9 mouse cellular contexts compared by ENCODE assay signal in genomic region chr17:78916899-78917298, GRCm38 (mm10). TPM values are rescaled to one million over a fixed set of nuclear protein-coding genes. Genes with fewer than 3 reads are reported as not detected.
DNase-seq lines count a peak whose midpoint lies in the region; ATAC-seq and TF ChIP-seq lines count a peak whose summit lies in the region.
"Had no signal": no experiment of that assay in that cellular context is flagged by ENCODE, and none has a peak within 500 bp of the region (broad histone marks: within the 10 kb centered on the region; RNA-seq: fewer than 3 reads in every experiment).

No protein-coding gene starts in this region.

- H3K9ac ChIP-seq in kidney, postnatal 0 days (ENCODE audit: low read depth, low read length), result peak overlapping the region; percentile 75
- H3K9ac ChIP-seq in hindbrain, postnatal 0 days (replicated peaks; ENCODE audit: low read length), result peak overlapping the region; percentile 87

- TF ChIP-seq CTCF in kidney, postnatal 0 days (IDR thresholded peaks at IDR 0.05; ENCODE audit: low read depth), result no peak
- no peak for TF ChIP-seq CTCF in hindbrain, postnatal 0 days (IDR thresholded peaks at IDR 0.05; ENCODE audit: low read depth)

- no peaks in the 10 kb centered on the region for H3K79me2 ChIP-seq in myocyte (ENCODE audit: control insufficient read depth, insufficient read depth)

- H3K36me3 ChIP-seq in kidney, postnatal 0 days (ENCODE audit: insufficient read depth, low read length), result peaks cover 19% of the 10 kb centered on the region
- peaks cover 15% of the 10 kb centered on the region; the same call in 1 of the 2 replicates for H3K36me3 ChIP-seq in hindbrain, postnatal 0 days (ENCODE audit: insufficient read depth, low read length)
- peaks cover 17% of the 10 kb centered on the region for H3K36me3 ChIP-seq in myocyte (ENCODE audit: control insufficient read depth, insufficient read depth)

- peak overlapping the region; percentile 75 for H3K4me2 ChIP-seq in kidney, postnatal 0 days (ENCODE audit: low read length)
- peak overlapping the region; percentile 89 for H3K4me2 ChIP-seq in hindbrain, postnatal 0 days (ENCODE audit: low read depth, low read length)
- peak overlapping the region; percentile 78 for H3K4me2 ChIP-seq in myocyte (ENCODE audit: low read depth)

- peak; percentile 36 for DNase-seq in kidney, postnatal 0 days (ENCODE audit: low spot score)
- DNase-seq in kidney, adult 8-10 months, result no peak
- DNase-seq in brain, adult 2 months (ENCODE audit: low read depth, low spot score), result peak; percentile 23
- no peak for DNase-seq in hindbrain, postnatal 0 days (ENCODE audit: low spot score)
- no peak for DNase-seq in cerebellum, postnatal 14 days
- no peak for DNase-seq in thymus, postnatal 10 days (ENCODE audit: low spot score in 2 of 2)
- DNase-seq in adrenal gland, adult 8-10 months, result no peak

- WGBS in kidney, postnatal 0 days, result under 1% methylated on average over 11 of the region's 11 CpGs
- 2% methylated on average over 11 of the region's 11 CpGs for WGBS in hindbrain, postnatal 0 days

- TF ChIP-seq POLR2A in myocyte (IDR thresholded peaks at IDR 0.05; ENCODE audit: insufficient read length, low read depth), result no peak

- peak; percentile 26; the same call in 1 of the 2 replicates for ATAC-seq in kidney, postnatal 0 days (replicated peaks; ENCODE audit: low FRiP score, low read depth)
- ATAC-seq in hindbrain, postnatal 0 days, result no peak

- H3K4me3 ChIP-seq in kidney, postnatal 0 days (replicated peaks; ENCODE audit: low read depth, low read length), result peak overlapping the region; percentile 59
- H3K4me3 ChIP-seq in hindbrain, postnatal 0 days (ENCODE audit: low read length), result peak overlapping the region; percentile 72
- peak overlapping the region; percentile 41 for H3K4me3 ChIP-seq in myocyte

- H3ac ChIP-seq in myocyte (ENCODE audit: control insufficient read depth, insufficient read length), result peak overlapping the region; percentile 36

- H3K9me3 ChIP-seq in kidney, postnatal 0 days (replicated peaks; ENCODE audit: low read length), result no peaks in the 10 kb centered on the region
- H3K9me3 ChIP-seq in hindbrain, postnatal 0 days (ENCODE audit: low read length), result no peaks in the 10 kb centered on the region

- peaks cover 5% of the 10 kb centered on the region; the same call in 1 of the 2 replicates for H3K4me1 ChIP-seq in kidney, postnatal 0 days (replicated peaks; ENCODE audit: insufficient read depth, low read length)
- peaks cover 10% of the 10 kb centered on the region; the same call in 1 of the 2 replicates for H3K4me1 ChIP-seq in hindbrain, postnatal 0 days (ENCODE audit: insufficient read depth, low read length)

- H3K27ac ChIP-seq in kidney, postnatal 0 days, result peak overlapping the region; percentile 89
- peak overlapping the region; percentile 84 for H3K27ac ChIP-seq in hindbrain, postnatal 0 days

- no peaks in the 10 kb centered on the region for H3K27me3 ChIP-seq in kidney, postnatal 0 days (ENCODE audit: insufficient read depth, low read length)
- H3K27me3 ChIP-seq in hindbrain, postnatal 0 days (ENCODE audit: insufficient read depth, low read length), result no peaks in the 10 kb centered on the region
- no peaks in the 10 kb centered on the region for H3K27me3 ChIP-seq in myocyte (ENCODE audit: control insufficient read depth, insufficient read depth, insufficient read length)

TF ChIP-seq in myocyte, 11 proteins besides CTCF, POLR2A, EP300 and RAD21:
- no peak for TF ChIP-seq POLR2AphosphoS2 (IDR thresholded peaks at IDR 0.05; ENCODE audit: insufficient read length, low read depth)
- TF ChIP-seq TCF3 (IDR thresholded peaks at IDR 0.05; ENCODE audit: insufficient read length, low read depth), result no peak
- no peak for TF ChIP-seq MYOG (IDR thresholded peaks at IDR 0.05; ENCODE audit: control insufficient read depth in 1 of 3, insufficient read depth in 1 of 3, insufficient read length in 2 of 3, low read depth in 2 of 3)
- no peak for TF ChIP-seq CEBPB (IDR thresholded peaks at IDR 0.05; ENCODE audit: insufficient read depth, poor library complexity, severe bottlenecking)
- TF ChIP-seq TCF12 (IDR thresholded peaks at IDR 0.05; ENCODE audit: insufficient read depth, poor library complexity, severe bottlenecking), result no peak
- no peak for TF ChIP-seq E2F4 (IDR thresholded peaks at IDR 0.05; ENCODE audit: insufficient read depth)
- no peak for TF ChIP-seq MAX (IDR thresholded peaks at IDR 0.05; ENCODE audit: low read depth)
- TF ChIP-seq USF1 (IDR thresholded peaks at IDR 0.05; ENCODE audit: low read depth), result no peak
- no peak for TF ChIP-seq REST (IDR thresholded peaks at IDR 0.05; ENCODE audit: insufficient read depth, insufficient read length)
- TF ChIP-seq SRF (IDR thresholded peaks at IDR 0.05; ENCODE audit: control insufficient read depth, insufficient read length, low read depth), result no peak
- TF ChIP-seq MYOD1 (IDR thresholded peaks at IDR 0.05; ENCODE audit: control insufficient read depth in 1 of 3, insufficient read length in 2 of 3, low read depth in 2 of 3), result no peak

RNA-seq across cellular contexts. Expression of gene Cebpzos, which starts 0.6 kb away (rescaled TPM):
- polyA plus RNA-seq in kidney, postnatal 0 days (2015; fragmentation: Nextera tagmentation; extraction: Ambion mirVana), result 145 and 146 TPM in 2 replicates
- 18.5 and 32.6 TPM in 2 replicates for total RNA-seq in hindbrain, postnatal 0 days (2014; rRNA removed)
- polyA plus RNA-seq in hindbrain, postnatal 0 days (2015; fragmentation: Nextera tagmentation; extraction: Ambion mirVana), result 140 and 149 TPM in 2 replicates
- polyA plus RNA-seq in myocyte (2012; fragmentation: generic; extraction: Trizol), result 25.3 TPM
- 10 to 100 TPM; 35.3 to 40.9 (median 38.1) TPM for total RNA-seq in adrenal gland, adult 8-10 months (2022)

RNA-seq across cellular contexts. Expression of gene Sult6b1, which starts 10.1 kb away (rescaled TPM):
- 0.17 and 0.25 TPM in 2 replicates for polyA plus RNA-seq in kidney, postnatal 0 days (2015; fragmentation: Nextera tagmentation; extraction: Ambion mirVana)
- not detected in 2 replicates for total RNA-seq in hindbrain, postnatal 0 days (2014; rRNA removed)
- 0.39 and 0.55 TPM in 2 replicates for polyA plus RNA-seq in hindbrain, postnatal 0 days (2015; fragmentation: Nextera tagmentation; extraction: Ambion mirVana)
- 0.06 TPM for polyA plus RNA-seq in myocyte (2012; fragmentation: generic; extraction: Trizol)
- under 1 TPM in 1 of 4 experiments, not detected in 3; 0.40 TPM for total RNA-seq in adrenal gland, adult 8-10 months (2022)
- total RNA-seq: adrenal gland, adult 18-20 months had no signal

RNA-seq across cellular contexts. Expression of gene Cebpz, which starts 20.0 kb away (rescaled TPM):
- polyA plus RNA-seq in kidney, postnatal 0 days (2015; fragmentation: Nextera tagmentation; extraction: Ambion mirVana), result 58.9 and 64.4 TPM in 2 replicates
- 11.0 and 13.5 TPM in 2 replicates for total RNA-seq in hindbrain, postnatal 0 days (2014; rRNA removed)
- 46.4 and 54.0 TPM in 2 replicates for polyA plus RNA-seq in hindbrain, postnatal 0 days (2015; fragmentation: Nextera tagmentation; extraction: Ambion mirVana)
- 9.7 TPM for polyA plus RNA-seq in myocyte (2012; fragmentation: generic; extraction: Trizol)
- 10 to 100 TPM; 43.0 to 49.1 (median 44.5) TPM for total RNA-seq in adrenal gland, adult 8-10 months (2022)

RNA-seq across cellular contexts. Expression of gene Ndufaf7, which starts 20.0 kb away (rescaled TPM):
- polyA plus RNA-seq in kidney, postnatal 0 days (2015; fragmentation: Nextera tagmentation; extraction: Ambion mirVana), result 57.8 and 67.6 TPM in 2 replicates
- total RNA-seq in hindbrain, postnatal 0 days (2014; rRNA removed), result 19.7 and 28.3 TPM in 2 replicates
- 59.9 and 61.6 TPM in 2 replicates for polyA plus RNA-seq in hindbrain, postnatal 0 days (2015; fragmentation: Nextera tagmentation; extraction: Ambion mirVana)
- 17.9 TPM for polyA plus RNA-seq in myocyte (2012; fragmentation: generic; extraction: Trizol)
- total RNA-seq in adrenal gland, adult 8-10 months (2022), result 10 to 100 TPM; 39.9 to 51.8 (median 49.1) TPM

RNA-seq across cellular contexts. Expression of gene Eif2ak2, which starts 34.5 kb away (rescaled TPM):
- 12.9 and 15.3 TPM in 2 replicates for polyA plus RNA-seq in kidney, postnatal 0 days (2015; fragmentation: Nextera tagmentation; extraction: Ambion mirVana)
- total RNA-seq in hindbrain, postnatal 0 days (2014; rRNA removed), result 5.1 and 6.3 TPM in 2 replicates
- 5.1 and 7.8 TPM in 2 replicates for polyA plus RNA-seq in hindbrain, postnatal 0 days (2015; fragmentation: Nextera tagmentation; extraction: Ambion mirVana)
- 1.9 TPM for polyA plus RNA-seq in myocyte (2012; fragmentation: generic; extraction: Trizol)
- 10 to 100 TPM; 30.4 to 39.7 (median 35.0) TPM for total RNA-seq in adrenal gland, adult 8-10 months (2022)

Comparison
In these comparisons a context has a peak if more than half of its experiments do, and no peak if none do; other contexts are left out.
1. DNase-seq: peak in kidney, postnatal 0 days (single experiment) and brain, adult 2 months (single experiment); none in kidney, adult 8-10 months (0 of 2), hindbrain, postnatal 0 days (single experiment), cerebellum, postnatal 14 days (0 of 2), thymus, postnatal 10 days (0 of 2) and adrenal gland, adult 8-10 months (single experiment).
2. Peak in every context shown above with its lines, with median percentiles within 50 percentile points of each other: H3K4me2 ChIP-seq and H3K4me3 ChIP-seq.